Mouse (Mus musculus) heart, adult 18-20 months (tissue): ENCODE results near the gene Mag. TPM values are rescaled to one million over a fixed set of nuclear protein-coding genes. Genes with fewer than 3 reads are reported as not detected.
"Not testable (repeated sequence)": the region's sequence is repeated elsewhere in the genome, so short reads cannot be mapped to it uniquely, and the experiment has no call there.

Source experiments
- DNase-seq, 2 experiments: peaks; one replicate each; pipeline ENCODE4 v3.0.0; 2021 to 2022; ENCODE audit warnings: mixed read lengths in 1 of 2
- long read RNA-seq, 2 experiments: library from polyadenylated mRNA; stranded (forward); transcript quantifications; one replicate each; pipeline ENCODE4 v2.0.0; 2021
- total RNA-seq, 2 experiments: library from RNA; stranded (reverse); gene quantifications; 2 replicates each; pipeline ENCODE4 v1.2.3; 2021

Mag gene
- total RNA-seq = under 1 TPM in 1 of 2 experiments, not detected in 1; 0.15 TPM
- long read RNA-seq, experiment 1 = 0 reads
- long read RNA-seq, experiment 2 = 0 reads

GRCm38 (mm10) chr7:30914732-30915131 is at the start of gene Mag:
Mag (minus strand) TSS chr7:30914873.
- no peak for DNase-seq

GRCm38 (mm10) chr7:30964366-30964765 is 49.7 kb upstream of the Mag start:
- DNase-seq = no peak

GRCm38 (mm10) chr7:30962862-30963261 is 48.2 kb upstream of the Mag start:
- DNase-seq = no peak

- DNase-seq = no peak
These were observed 45.2 kb upstream of the Mag start for GRCm38 (mm10) chr7:30959786-30960349.

GRCm38 (mm10) chr7:30958866-30959487 is 44.3 kb upstream of the Mag start:
- no peak for DNase-seq

GRCm38 (mm10) chr7:30958109-30958865 is 43.6 kb upstream of the Mag start:
- peak in 1 of 2 experiments; percentile 29 for DNase-seq

GRCm38 (mm10) chr7:30957367-30957783 is 42.7 kb upstream of the Mag start:
- DNase-seq = peak; percentile 95 to 97

- DNase-seq = peak; percentile 79 to 88
These were observed 42.2 kb upstream of the Mag start, which contains the start of gene Usf2 for GRCm38 (mm10) chr7:30956756-30957366. Usf2 (minus strand) TSS chr7:30956803.

GRCm38 (mm10) chr7:30956357-30956751 is 41.7 kb upstream of the Mag start:
- DNase-seq = no peak

- peak; percentile 93 to 96 for DNase-seq
These were observed 41.1 kb upstream of the Mag start for GRCm38 (mm10) chr7:30955584-30956356.

- DNase-seq = no peak
These were observed 40.4 kb upstream of the Mag start for GRCm38 (mm10) chr7:30954971-30955520.

GRCm38 (mm10) chr7:30954036-30954435 is 39.4 kb upstream of the Mag start:
- DNase-seq = no peak

GRCm38 (mm10) chr7:30953459-30953858 is 38.8 kb upstream of the Mag start:
- DNase-seq = peak in 1 of 2 experiments; percentile 64

- DNase-seq = no peak
These were observed 38.0 kb upstream of the Mag start for GRCm38 (mm10) chr7:30952441-30953265.

GRCm38 (mm10) chr7:30949902-30950301 is 35.2 kb upstream of the Mag start:
- DNase-seq = not testable (repeated sequence)

GRCm38 (mm10) chr7:30945876-30946275 is 31.2 kb upstream of the Mag start:
- DNase-seq = no peak

- DNase-seq = not testable (repeated sequence)
These were observed 30.8 kb upstream of the Mag start for GRCm38 (mm10) chr7:30945466-30945865.

- DNase-seq = not testable (repeated sequence)
These were observed 30.0 kb upstream of the Mag start for GRCm38 (mm10) chr7:30944706-30945105.

GRCm38 (mm10) chr7:30943909-30944635 is 29.4 kb upstream of the Mag start, which contains the start of gene Hamp:
Hamp (minus strand) TSS chr7:30944032.
- DNase-seq = no peak

GRCm38 (mm10) chr7:30942365-30942764 is 27.7 kb upstream of the Mag start:
- DNase-seq = not testable (repeated sequence)
